Mouse (Mus musculus) kidney, adult 8-10 months (tissue): Measurements from ENCODE around the gene Faim.

Source experiments
- DNase-seq, 2 experiments: peaks; one replicate each; pipeline ENCODE4 v3.0.0; 2022

Gene Faim

GRCm38 (mm10) chr9:98976081-98976480 is 10.1 kb upstream of the Faim start:
- no peak for DNase-seq

- no peak for DNase-seq
Measured at GRCm38 (mm10) chr9:98976520-98976919, 9.7 kb upstream of the Faim start.

GRCm38 (mm10) chr9:98979431-98980416 is 6.4 kb upstream of the Faim start:
- peak; percentile 78 to 91 for DNase-seq

GRCm38 (mm10) chr9:98986476-98987096 is 413 bp downstream of the Faim start:
- DNase-seq, result no peak

- no peak for DNase-seq
Measured at GRCm38 (mm10) chr9:98987131-98987530, 958 bp downstream of the Faim start.

- DNase-seq, result no peak
Measured at GRCm38 (mm10) chr9:98994103-98994502, 7.9 kb downstream of the Faim start.

GRCm38 (mm10) chr9:98999881-99000339 is 13.7 kb downstream of the Faim start:
- DNase-seq, result no peak

- DNase-seq, result no peak
Measured at GRCm38 (mm10) chr9:99001326-99001725, 15.2 kb downstream of the Faim start.

GRCm38 (mm10) chr9:99009069-99009897 is 23.1 kb downstream of the Faim start:
- no peak for DNase-seq

GRCm38 (mm10) chr9:99009898-99010199 is 23.7 kb downstream of the Faim start:
- no peak for DNase-seq

GRCm38 (mm10) chr9:99016301-99016700 is 30.1 kb downstream of the Faim start:
- DNase-seq, result peak; percentile 4 to 12

GRCm38 (mm10) chr9:99016759-99017158 is 30.6 kb downstream of the Faim start:
- no peak for DNase-seq

- DNase-seq, result peak; percentile 48 to 65
Measured at GRCm38 (mm10) chr9:99017679-99018078, 31.5 kb downstream of the Faim start.

- no peak for DNase-seq
Measured at GRCm38 (mm10) chr9:99021166-99021565, 35.0 kb downstream of the Faim start.

- DNase-seq, result no peak
Measured at GRCm38 (mm10) chr9:99021751-99022150, 35.6 kb downstream of the Faim start.

- DNase-seq, result no peak
Measured at GRCm38 (mm10) chr9:99032031-99032430, 45.9 kb downstream of the Faim start.

GRCm38 (mm10) chr9:99034111-99034510 is 47.9 kb downstream of the Faim start:
- DNase-seq, result no peak

GRCm38 (mm10) chr9:99035575-99035974 is 49.4 kb downstream of the Faim start, which contains the start of gene Gm1123:
TSS of gene Gm1123 (minus strand) at chr9:99035715.
- DNase-seq, result no peak

- DNase-seq, result no peak
Measured at GRCm38 (mm10) chr9:99041994-99042393, 55.8 kb downstream of the Faim start.

GRCm38 (mm10) chr9:99042641-99043040 is 56.5 kb downstream of the Faim start:
- no peak for DNase-seq

- DNase-seq, result no peak
Measured at GRCm38 (mm10) chr9:99044761-99045160, 58.6 kb downstream of the Faim start.

GRCm38 (mm10) chr9:99048724-99049250 is 62.6 kb downstream of the Faim start:
- DNase-seq, result peak in 1 of 2 experiments; percentile 5

- no peak for DNase-seq
Measured at GRCm38 (mm10) chr9:99049760-99050159, 63.6 kb downstream of the Faim start.
